Mouse (Mus musculus) heart, embryonic 14.5 days (tissue): ENCODE results near the gene Tbc1d10a. TPM values are rescaled to one million over a fixed set of nuclear protein-coding genes. Genes with fewer than 3 reads are reported as not detected.
A peak's percentile ranks its signal among the peaks of the same experiment; 100 is the strongest.

Experiments used
- ATAC-seq: fragments of 200-750 bp; cut with Nextera tagmentation; 2 replicates; pipeline ENCODE4 v1.8.0; 2017; ENCODE audit warnings: low read depth, moderate TSS enrichment; ENCODE audit not compliant: insufficient number of reproducible peaks, insufficient read depth, low FRiP score
- H3K27ac ChIP-seq, 2 experiments: fragments of 200-500 bp in 1 of 2; fragments of 300-500 bp in 1 of 2; sonication (generic) in 1 of 2; replicated peaks in 1 of 2; 2 replicates each; pipeline ENCODE4 v1.5.1; 2012 to 2014; ENCODE audit warnings: low read depth in 2 of 2, low read length in 2 of 2, control low read depth in 1 of 2, mild to moderate bottlenecking in 1 of 2, mixed read lengths in 1 of 2; ENCODE audit not compliant: control insufficient read depth in 1 of 2, insufficient read depth in 1 of 2
- H3K27me3 ChIP-seq: fragments of 300-500 bp; sonication (generic); 2 replicates; pipeline ENCODE4 v1.6.1; 2014; ENCODE audit warnings: mild to moderate bottlenecking, low read length, control low read depth; ENCODE audit not compliant: control insufficient read depth, insufficient read depth
- H3K36me3 ChIP-seq: fragments of 300-500 bp; sonication (generic); 2 replicates; pipeline ENCODE4 v1.6.1; 2014; ENCODE audit warnings: mild to moderate bottlenecking, control low read depth, low read length, mixed read lengths; ENCODE audit not compliant: control insufficient read depth, insufficient read depth
- H3K4me1 ChIP-seq, 2 experiments: fragments of 200-500 bp in 1 of 2; fragments of 300-500 bp in 1 of 2; sonication (generic) in 1 of 2; 2 replicates each; pipeline ENCODE4 v1.6.1; 2012 to 2014; ENCODE audit warnings: low read length in 2 of 2, control low read depth in 1 of 2, mixed read lengths in 1 of 2; ENCODE audit not compliant: control insufficient read depth in 2 of 2, insufficient read depth in 2 of 2
- H3K4me2 ChIP-seq: fragments of 300-500 bp; sonication (generic); 2 replicates; pipeline ENCODE4 v1.6.1; 2014; ENCODE audit warnings: mild to moderate bottlenecking, low read length
- H3K4me3 ChIP-seq, 2 experiments: fragments of 200-500 bp in 1 of 2; fragments of 300-500 bp in 1 of 2; sonication (generic) in 1 of 2; 2 replicates each; pipeline ENCODE4 v1.5.1; 2012 to 2014; ENCODE audit warnings: low read length in 2 of 2, mild to moderate bottlenecking in 2 of 2, control low read depth in 1 of 2, low read depth in 1 of 2, moderate library complexity in 1 of 2; ENCODE audit not compliant: control insufficient read depth in 1 of 2, insufficient read depth in 1 of 2
- H3K9ac ChIP-seq: fragments of 300-500 bp; sonication (generic); 2 replicates; pipeline ENCODE4 v1.6.1; 2014; ENCODE audit warnings: mild to moderate bottlenecking, low read length
- H3K9me3 ChIP-seq: fragments of 300-500 bp; sonication (generic); 2 replicates; pipeline ENCODE4 v1.6.1; 2016; ENCODE audit warnings: low read length, control low read depth; ENCODE audit not compliant: control insufficient read depth
- WGBS: fragments of 180-500 bp; shearing (Covaris S2); extraction: QIAGEN DNeasy Blood & Tissue Kit; methylation state at CpG from one replicate; pipeline ENCODE4 v1.1.7; 2014; 5-methylcytosine and 5-hydroxymethylcytosine counted together
- polyA plus RNA-seq: library from polyadenylated mRNA; unstranded; fragments of >200 nt; fragmentation: Nextera tagmentation; extraction: Ambion mirVana; gene quantifications from 2 replicates; pipeline ENCODE4 v1.2.1, GENCODE M21; 2014

Gene Tbc1d10a
- polyA plus RNA-seq, 1 experiment from 2014 or later: 10.0 TPM

DNA sequence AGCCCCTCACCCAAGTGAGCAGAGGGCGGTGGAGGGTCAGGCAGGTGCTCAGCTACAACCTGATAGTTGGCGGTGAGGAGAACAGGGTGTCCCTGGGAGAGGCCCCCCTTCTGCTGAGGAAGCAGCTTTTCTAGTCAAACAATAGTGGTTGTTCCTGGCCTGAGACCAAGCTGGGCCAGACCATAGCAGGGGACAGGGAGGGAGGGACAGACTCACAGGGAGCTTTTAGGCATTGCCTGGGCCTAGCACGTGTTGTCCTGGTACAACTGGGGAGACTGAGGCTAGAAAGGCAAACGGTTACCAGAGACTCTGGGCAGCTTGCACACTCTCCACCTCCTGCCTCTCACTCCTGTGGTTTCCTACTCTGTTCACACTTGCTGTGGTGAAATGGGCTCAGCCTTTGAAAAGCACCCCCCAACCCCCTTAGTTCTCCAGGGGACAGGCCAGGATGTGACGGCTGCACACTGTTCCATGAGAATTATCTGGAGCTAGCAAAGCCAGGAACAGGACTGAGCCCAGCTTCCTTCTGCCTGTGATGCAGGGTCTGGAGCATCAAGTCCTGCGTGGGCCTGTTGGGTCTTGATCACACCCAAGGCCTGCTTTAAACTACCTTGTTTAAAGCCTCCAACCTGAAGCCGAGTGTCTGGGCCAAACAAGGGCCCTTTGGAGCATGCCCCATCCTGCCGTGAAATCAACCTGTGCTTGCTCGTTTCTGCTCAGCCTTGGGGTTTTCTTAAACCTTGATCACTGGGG lies 29.8 kb downstream of the Tbc1d10a start:
- H3K4me1 ChIP-seq: peaks cover 21 to 29% of the 10 kb centered on the region in 2 experiments
- WGBS: 76% methylated on average over 9 of the region's 9 CpGs
- no peaks in the 10 kb centered on the region for H3K9me3 ChIP-seq
- no peak overlapping the region for H3K4me2 ChIP-seq
- ATAC-seq: peak; percentile 33; the same call in 1 of the 2 replicates
- H3K4me3 ChIP-seq: no peak overlapping the region
- peaks cover 38% of the 10 kb centered on the region for H3K36me3 ChIP-seq
- peak overlapping the region; percentile 73 to 78 for H3K27ac ChIP-seq
- 0 out of 2 replicates have a peak overlapping the region, but pooled peaks have one; percentile 12 for H3K9ac ChIP-seq
- H3K27me3 ChIP-seq: no peaks in the 10 kb centered on the region; the same call in 1 of the 2 replicates

DNA sequence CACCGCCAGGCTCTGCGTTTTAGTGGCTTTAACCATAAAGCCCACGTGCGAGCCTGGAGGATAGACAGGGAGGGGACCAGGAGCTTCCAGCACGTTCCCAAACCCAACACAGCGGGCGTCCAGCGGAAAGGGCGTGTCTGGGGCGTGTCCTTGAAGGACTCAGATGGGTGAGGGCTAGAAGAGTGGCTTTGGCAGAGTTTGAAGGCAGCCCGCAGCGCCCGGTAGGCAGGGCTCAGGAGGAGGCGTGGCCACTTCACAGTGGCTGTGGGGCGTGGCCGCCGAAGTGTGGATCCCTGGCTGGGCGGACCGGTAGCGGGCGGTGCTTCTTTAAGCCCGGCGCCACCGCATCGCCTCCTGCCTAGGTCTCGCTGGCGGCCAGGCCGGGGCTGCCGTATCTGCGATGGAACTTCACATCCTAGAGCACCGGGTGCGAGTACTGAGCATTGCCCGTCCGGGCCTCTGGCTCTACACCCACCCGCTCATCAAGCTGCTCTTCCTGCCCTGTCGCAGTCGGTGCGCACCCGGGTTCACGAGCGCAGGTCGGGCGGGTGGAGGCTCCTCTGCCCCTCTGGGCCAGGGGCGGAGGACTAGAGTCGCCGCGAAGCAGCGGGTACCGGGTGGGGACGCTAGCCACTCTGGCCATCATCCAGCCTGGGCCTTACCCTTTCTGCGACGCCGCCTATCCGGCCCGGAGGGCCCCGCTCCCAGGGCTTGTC lies 31.5 kb downstream of the Tbc1d10a start, which contains the start of gene Castor1:
TSS of gene Castor1 (plus strand) at position 312 of the 716 bp plus-strand sequence.
- Histone ChIP-seq H3K4me3 (peak within 1 kb of the TSS; percentile 49 to 51), H3K9me3 (no peaks in the 10 kb centered on the region), H3K4me1 (peaks cover 21 to 26% of the 10 kb centered on the region in 2 experiments), H3K27ac (peak within 1 kb of the TSS; percentile 73 to 78), H3K27me3 (no peaks in the 10 kb centered on the region; the same call in 1 of the 2 replicates), H3K36me3 (peaks cover 24% of the 10 kb centered on the region), H3K9ac (peak within 1 kb of the TSS; percentile 67), H3K4me2 (peak within 1 kb of the TSS; percentile 80)
- ATAC-seq: peak; percentile 84
- WGBS: 2% methylated on average over 56 of the region's 56 CpGs

DNA sequence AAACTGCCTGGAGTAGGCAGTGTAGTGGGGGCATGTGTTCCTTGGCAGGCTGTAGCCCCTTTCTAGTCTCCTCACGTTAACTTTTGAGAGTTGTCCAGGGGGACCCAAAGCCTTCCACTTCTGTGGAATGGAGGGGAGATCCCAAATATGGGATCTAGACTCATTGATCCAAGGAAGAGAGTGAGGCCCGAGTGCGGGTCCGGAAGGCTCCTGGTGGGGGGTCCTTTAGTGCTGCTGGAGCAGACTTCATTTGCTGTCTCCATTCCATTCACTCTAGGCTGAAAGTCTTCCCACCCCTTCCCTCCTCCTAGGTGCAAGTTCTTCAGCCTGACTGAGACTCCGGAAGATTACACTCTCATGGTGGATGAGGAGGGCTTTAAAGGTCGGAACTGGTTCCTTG lies 32.0 kb downstream of the Tbc1d10a start:
- H3K9me3 ChIP-seq: no peaks in the 10 kb centered on the region
- peaks cover 21 to 25% of the 10 kb centered on the region in 2 experiments for H3K4me1 ChIP-seq
- no peaks in the 10 kb centered on the region; the same call in 1 of the 2 replicates for H3K27me3 ChIP-seq
- H3K9ac ChIP-seq: peak overlapping the region; percentile 67
- peak overlapping the region; percentile 49 to 51 for H3K4me3 ChIP-seq
- H3K27ac ChIP-seq: no peak overlapping the region
- H3K4me2 ChIP-seq: peak overlapping the region; percentile 80
- peaks cover 18% of the 10 kb centered on the region for H3K36me3 ChIP-seq
- no peak for ATAC-seq
- WGBS: 14% methylated on average over 6 of the region's 6 CpGs

DNA sequence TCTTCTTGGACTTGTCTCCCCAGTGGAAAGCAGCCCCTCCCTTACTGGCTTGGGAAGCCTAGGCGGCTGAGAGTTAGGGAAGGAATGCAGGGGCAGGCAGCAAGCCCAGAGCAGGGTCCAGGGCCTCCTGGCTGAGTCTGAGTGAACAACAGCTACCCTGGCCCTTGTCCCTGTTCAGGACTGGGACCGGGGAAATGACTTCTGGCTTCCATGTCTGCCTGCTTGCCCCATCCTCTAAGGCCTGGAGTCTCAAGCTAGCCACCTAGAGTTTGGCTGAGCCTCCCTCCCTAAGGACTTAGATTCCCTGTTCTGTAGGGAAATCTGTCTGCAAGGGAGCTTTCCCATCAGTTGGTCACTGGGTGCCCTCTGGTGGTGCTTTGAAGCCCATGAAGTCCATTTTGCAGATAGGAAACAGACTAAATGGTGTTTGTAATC lies 32.7 kb downstream of the Tbc1d10a start:
- H3K4me1 ChIP-seq: peaks cover 21 to 25% of the 10 kb centered on the region in 2 experiments
- ATAC-seq: no peak

DNA sequence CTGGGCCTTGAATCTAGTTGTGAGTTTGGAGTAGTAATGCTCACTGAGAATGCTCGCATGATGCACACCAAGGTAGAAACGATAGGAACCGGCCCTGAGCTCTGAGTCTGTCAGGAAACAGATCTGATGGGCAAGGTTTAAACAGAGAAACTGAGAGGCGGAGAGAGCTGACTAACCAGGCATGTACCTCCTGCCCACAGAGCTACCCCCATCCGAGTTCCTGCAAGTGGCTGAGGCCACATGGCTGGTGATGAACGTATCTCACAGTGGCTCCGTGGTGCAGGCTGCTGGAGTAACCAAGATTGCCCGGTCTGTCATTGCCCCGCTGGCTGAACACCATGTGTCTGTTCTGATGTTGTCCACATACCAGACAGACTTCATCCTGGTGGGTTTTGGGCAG lies 33.3 kb downstream of the Tbc1d10a start:
- H3K4me1 ChIP-seq: peaks cover 21 to 25% of the 10 kb centered on the region in 2 experiments
- WGBS: 60% methylated on average over 9 of the region's 9 CpGs
- H3K27me3 ChIP-seq: no peaks in the 10 kb centered on the region; the same call in 1 of the 2 replicates
- H3K9me3 ChIP-seq: no peaks in the 10 kb centered on the region
- peaks cover 6% of the 10 kb centered on the region for H3K36me3 ChIP-seq
- H3K4me2 ChIP-seq: no peak overlapping the region
- H3K27ac ChIP-seq: no peak overlapping the region
- no peak overlapping the region for H3K9ac ChIP-seq
- no peak overlapping the region for H3K4me3 ChIP-seq
- ATAC-seq: no peak

More for the DNA sequence above, 32.7 kb downstream of the Tbc1d10a start:
- Histone ChIP-seq H3K27ac (no peak overlapping the region), H3K36me3 (peaks cover 11% of the 10 kb centered on the region), H3K27me3 (no peaks in the 10 kb centered on the region; the same call in 1 of the 2 replicates), H3K9me3 (no peaks in the 10 kb centered on the region), H3K4me3 (no peak overlapping the region), H3K4me2 (no peak overlapping the region), H3K9ac (no peak overlapping the region)
- WGBS: 3% methylated on average over 2 of the region's 2 CpGs

DNA sequence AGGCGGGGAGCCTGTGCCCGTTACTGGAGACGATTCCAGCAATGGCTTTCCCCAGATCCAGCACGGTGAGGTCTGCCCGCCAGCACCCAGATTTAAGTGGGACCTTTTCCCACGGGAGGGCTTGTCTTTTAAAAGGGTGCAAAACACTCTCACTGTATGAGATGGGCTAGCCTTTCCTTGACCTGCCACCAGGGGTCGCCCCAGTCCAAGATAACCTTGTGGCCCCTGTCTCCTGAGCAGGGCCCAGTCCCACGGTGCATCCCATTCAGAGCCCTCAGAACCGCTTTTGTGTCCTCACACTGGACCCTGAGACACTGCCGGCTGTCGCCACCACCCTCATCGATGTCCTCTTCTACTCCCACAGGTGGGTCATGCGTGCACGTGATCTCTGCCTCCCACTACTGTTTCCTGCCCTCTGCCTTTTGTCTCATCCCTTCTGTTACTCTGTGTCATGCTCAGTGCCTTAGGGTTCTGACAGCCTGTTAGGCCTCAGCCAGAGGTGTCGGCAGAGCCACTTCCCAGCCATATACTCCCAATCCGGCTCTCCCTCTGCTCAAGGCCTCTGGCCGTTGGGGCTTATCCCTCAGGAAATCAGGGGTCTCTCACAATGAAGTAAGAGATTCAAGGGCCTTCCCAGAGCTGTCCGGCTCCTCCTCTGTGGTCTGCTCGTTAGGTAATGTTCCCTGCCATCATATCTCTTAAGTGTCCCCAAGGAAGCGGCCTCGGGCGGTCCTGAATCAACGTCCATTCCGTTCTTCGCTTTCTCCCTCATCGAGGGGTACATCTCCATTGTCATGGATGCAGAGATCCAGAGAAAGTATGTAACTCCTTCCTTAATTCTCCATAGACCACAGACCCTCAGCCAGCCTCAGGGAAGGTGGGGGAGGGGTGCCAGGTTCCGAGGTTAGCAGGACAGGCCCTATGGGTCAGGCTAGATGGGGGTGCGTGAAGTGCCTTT lies 34.1 kb downstream of the Tbc1d10a start:
- no peak overlapping the region for H3K4me3 ChIP-seq
- no peaks in the 10 kb centered on the region for H3K9me3 ChIP-seq
- H3K4me1 ChIP-seq: peaks cover 21 to 23% of the 10 kb centered on the region in 2 experiments
- no peak overlapping the region for H3K9ac ChIP-seq
- H3K4me2 ChIP-seq: no peak overlapping the region
- no peaks in the 10 kb centered on the region; the same call in 1 of the 2 replicates for H3K27me3 ChIP-seq
- H3K27ac ChIP-seq: no peak overlapping the region
- ATAC-seq: no peak
- WGBS: 49% methylated on average over 28 of the region's 28 CpGs
- no peaks in the 10 kb centered on the region for H3K36me3 ChIP-seq
